Mouse (Mus musculus) intestine, embryonic 16.5 days (tissue): ENCODE results near the gene Gpr35. TPM values are rescaled to one million over a fixed set of nuclear protein-coding genes. Genes with fewer than 3 reads are reported as not detected.

ENCODE experiments used
- ATAC-seq: fragments of 200-750 bp; cut with Nextera tagmentation; 2 replicates; pipeline ENCODE4 v1.8.0; 2017; ENCODE audit warnings: moderate TSS enrichment, moderate library complexity
- H3K27ac ChIP-seq: fragments of 300-500 bp; sonication (generic); 2 replicates; pipeline ENCODE4 v1.5.1; 2014; ENCODE audit warnings: mild to moderate bottlenecking, low read length
- H3K27me3 ChIP-seq: fragments of 300-500 bp; sonication (generic); replicated peaks from 2 replicates; pipeline ENCODE4 v1.6.1; 2014; ENCODE audit warnings: low read length, control low read depth, mixed read lengths; ENCODE audit not compliant: control insufficient read depth, insufficient read depth
- H3K36me3 ChIP-seq: fragments of 300-500 bp; sonication (generic); 2 replicates; pipeline ENCODE4 v1.6.1; 2014; ENCODE audit warnings: low read length, control low read depth; ENCODE audit not compliant: control insufficient read depth, insufficient read depth
- H3K4me1 ChIP-seq: fragments of 300-500 bp; sonication (generic); 2 replicates; pipeline ENCODE4 v1.6.1; 2014; ENCODE audit warnings: low read length, control low read depth, mixed read lengths; ENCODE audit not compliant: control insufficient read depth, insufficient read depth
- H3K4me2 ChIP-seq: fragments of 300-500 bp; sonication (generic); 2 replicates; pipeline ENCODE4 v1.6.1; 2014; ENCODE audit warnings: low read depth, low read length, control low read depth
- H3K4me3 ChIP-seq: fragments of 300-500 bp; sonication (generic); 2 replicates; pipeline ENCODE4 v1.5.1; 2014; ENCODE audit warnings: mild to moderate bottlenecking, low read length
- H3K9ac ChIP-seq: fragments of 300-500 bp; sonication (generic); 2 replicates; pipeline ENCODE4 v1.6.1; 2014; ENCODE audit warnings: low read depth, low read length
- H3K9me3 ChIP-seq: fragments of 300-500 bp; sonication (generic); 2 replicates; pipeline ENCODE4 v1.6.1; 2016; ENCODE audit warnings: low read length, control low read depth; ENCODE audit not compliant: control insufficient read depth
- WGBS: fragments of 180-500 bp; shearing (Covaris S2); extraction: QIAGEN DNeasy Blood & Tissue Kit; methylation state at CpG from one replicate; pipeline ENCODE4 v1.1.7; 2014; 5-methylcytosine and 5-hydroxymethylcytosine counted together
- polyA plus RNA-seq: library from polyadenylated mRNA; unstranded; fragments of >200 nt; fragmentation: Nextera tagmentation; extraction: Ambion mirVana; gene quantifications from 2 replicates; pipeline ENCODE4 v1.2.1, GENCODE M21; 2015

Gene Gpr35
- polyA plus RNA-seq, 1 experiment from 2014 or later, result 8.4 TPM

- Histone ChIP-seq H3K4me3 (no peak overlapping the region), H3K27ac (no peak overlapping the region), H3K4me1 (no peaks in the 10 kb centered on the region), H3K9ac (no peak overlapping the region), H3K9me3 (no peaks in the 10 kb centered on the region), H3K36me3 (no peaks in the 10 kb centered on the region), H3K4me2 (no peak overlapping the region), H3K27me3 (no peaks in the 10 kb centered on the region)
- ATAC-seq, result no peak
- 57% methylated on average over 2 of the region's 2 CpGs for WGBS
Observed at GRCm38 (mm10) chr1:93015136-93015535, 64.5 kb downstream of the Gpr35 start.

- Histone ChIP-seq H3K4me3 (no peak overlapping the region), H3K27me3 (no peaks in the 10 kb centered on the region), H3K36me3 (no peaks in the 10 kb centered on the region), H3K4me2 (no peak overlapping the region), H3K27ac (no peak overlapping the region), H3K9me3 (no peaks in the 10 kb centered on the region), H3K4me1 (no peaks in the 10 kb centered on the region), H3K9ac (no peak overlapping the region)
- 86% methylated on average over 10 of the region's 10 CpGs for WGBS
- no peak for ATAC-seq
Observed at GRCm38 (mm10) chr1:93018716-93019115, 68.1 kb downstream of the Gpr35 start.

- no peak overlapping the region for H3K4me3 ChIP-seq
- H3K9ac ChIP-seq, result no peak overlapping the region
- H3K27ac ChIP-seq, result no peak overlapping the region
- no peak overlapping the region for H3K4me2 ChIP-seq
- no peaks in the 10 kb centered on the region for H3K36me3 ChIP-seq
- ATAC-seq, result no peak
- H3K27me3 ChIP-seq, result no peaks in the 10 kb centered on the region
- no peaks in the 10 kb centered on the region for H3K9me3 ChIP-seq
- no peaks in the 10 kb centered on the region for H3K4me1 ChIP-seq
- WGBS, result 78% methylated on average over 4 of the region's 4 CpGs
Observed at GRCm38 (mm10) chr1:93020602-93021001, 69.9 kb downstream of the Gpr35 start.

GRCm38 (mm10) chr1:93026600-93026999 lies 75.9 kb downstream of the Gpr35 start:
- Histone ChIP-seq H3K4me1 (no peaks in the 10 kb centered on the region), H3K4me2 (no peak overlapping the region), H3K4me3 (no peak overlapping the region), H3K36me3 (no peaks in the 10 kb centered on the region), H3K27me3 (no peaks in the 10 kb centered on the region), H3K9me3 (no peaks in the 10 kb centered on the region), H3K9ac (no peak overlapping the region), H3K27ac (no peak overlapping the region)
- 83% methylated on average over 8 of the region's 8 CpGs for WGBS
- ATAC-seq, result no peak

- H3K9me3 ChIP-seq, result no peaks in the 10 kb centered on the region
- ATAC-seq, result no peak
- H3K9ac ChIP-seq, result no peak overlapping the region
- no peaks in the 10 kb centered on the region for H3K36me3 ChIP-seq
- H3K4me1 ChIP-seq, result no peaks in the 10 kb centered on the region
- 94% methylated on average over 10 of the region's 10 CpGs for WGBS
- H3K4me2 ChIP-seq, result no peak overlapping the region
- H3K4me3 ChIP-seq, result no peak overlapping the region
- no peak overlapping the region for H3K27ac ChIP-seq
- H3K27me3 ChIP-seq, result no peaks in the 10 kb centered on the region
Observed at GRCm38 (mm10) chr1:93029387-93029786, 78.7 kb downstream of the Gpr35 start.

GRCm38 (mm10) chr1:93030060-93030459 lies 79.4 kb downstream of the Gpr35 start:
- Histone ChIP-seq H3K9me3 (no peaks in the 10 kb centered on the region), H3K4me1 (no peaks in the 10 kb centered on the region), H3K4me2 (no peak overlapping the region), H3K27ac (no peak overlapping the region), H3K36me3 (no peaks in the 10 kb centered on the region), H3K9ac (no peak overlapping the region), H3K27me3 (no peaks in the 10 kb centered on the region), H3K4me3 (no peak overlapping the region)
- 57% methylated on average over 2 of the region's 2 CpGs for WGBS
- ATAC-seq, result no peak

GRCm38 (mm10) chr1:93031199-93031598 lies 80.5 kb downstream of the Gpr35 start:
- no peak for ATAC-seq
- WGBS, result 91% methylated on average over 3 of the region's 3 CpGs
- Histone ChIP-seq H3K9me3 (no peaks in the 10 kb centered on the region), H3K4me2 (no peak overlapping the region), H3K27ac (no peak overlapping the region), H3K4me3 (no peak overlapping the region), H3K36me3 (no peaks in the 10 kb centered on the region), H3K4me1 (no peaks in the 10 kb centered on the region), H3K27me3 (no peaks in the 10 kb centered on the region), H3K9ac (no peak overlapping the region)

GRCm38 (mm10) chr1:93033989-93034388 lies 83.3 kb downstream of the Gpr35 start:
- ATAC-seq, result no peak
- WGBS, result 52% methylated on average over 8 of the region's 8 CpGs
- no peaks in the 10 kb centered on the region for H3K36me3 ChIP-seq
- H3K4me1 ChIP-seq, result no peaks in the 10 kb centered on the region
- H3K27me3 ChIP-seq, result no peaks in the 10 kb centered on the region
- H3K9ac ChIP-seq, result no peak overlapping the region
- no peak overlapping the region for H3K27ac ChIP-seq
- no peaks in the 10 kb centered on the region for H3K9me3 ChIP-seq
- H3K4me3 ChIP-seq, result no peak overlapping the region
- no peak overlapping the region for H3K4me2 ChIP-seq

GRCm38 (mm10) chr1:93035981-93036380 lies 85.3 kb downstream of the Gpr35 start:
- Histone ChIP-seq H3K9ac (no peak overlapping the region), H3K36me3 (no peaks in the 10 kb centered on the region), H3K9me3 (no peaks in the 10 kb centered on the region), H3K27ac (no peak overlapping the region), H3K27me3 (no peaks in the 10 kb centered on the region), H3K4me3 (no peak overlapping the region), H3K4me2 (no peak overlapping the region), H3K4me1 (no peaks in the 10 kb centered on the region)
- WGBS, result 70% methylated on average over 4 of the region's 4 CpGs
- no peak for ATAC-seq
